Mouse (Mus musculus) erythroblast, embryonic 14.5 days (primary cell): ENCODE measurements around the gene Acp4. TPM values are rescaled to one million over a fixed set of nuclear protein-coding genes. Genes with fewer than 3 reads are reported as not detected.

Source experiments
- H3K27me3 ChIP-seq: 2 replicates; pipeline ENCODE4 v1.6.1; 2012; ENCODE audit warnings: inconsistent platforms; ENCODE audit not compliant: control insufficient read depth
- H3K36me3 ChIP-seq: 2 replicates; pipeline ENCODE4 v1.6.1; 2012; ENCODE audit warnings: mild to moderate bottlenecking, inconsistent platforms; ENCODE audit not compliant: control insufficient read depth
- H3K4me1 ChIP-seq: 2 replicates; pipeline ENCODE4 v1.6.1; 2012; ENCODE audit warnings: inconsistent platforms; ENCODE audit not compliant: control insufficient read depth
- H3K4me3 ChIP-seq: replicated peaks from 2 replicates; pipeline ENCODE3; 2012; ENCODE audit warnings: moderate library complexity, mild to moderate bottlenecking, inconsistent platforms
- H3K9me3 ChIP-seq: 2 replicates; pipeline ENCODE4 v1.6.1; 2012; ENCODE audit warnings: low read length, inconsistent platforms, mixed read lengths; ENCODE audit not compliant: control insufficient read depth
- GATA1 ChIP-seq: IDR thresholded peaks from 2 replicates; pipeline ENCODE4 v1.6.1; 2012; ENCODE audit warnings: low read length, inconsistent platforms, mixed read lengths
- TAL1 ChIP-seq: IDR thresholded peaks from 3 replicates; pipeline ENCODE4 v1.6.1; 2012; ENCODE audit warnings: low read length, inconsistent platforms, mixed read lengths
- polyA plus RNA-seq: library from polyadenylated mRNA; stranded (reverse); fragments of >175 nt; gene quantifications from 2 replicates; pipeline ENCODE4 v1.2.3, GENCODE M21; 2012

Acp4 gene
- polyA plus RNA-seq, 1 experiment, result not detected

DNA sequence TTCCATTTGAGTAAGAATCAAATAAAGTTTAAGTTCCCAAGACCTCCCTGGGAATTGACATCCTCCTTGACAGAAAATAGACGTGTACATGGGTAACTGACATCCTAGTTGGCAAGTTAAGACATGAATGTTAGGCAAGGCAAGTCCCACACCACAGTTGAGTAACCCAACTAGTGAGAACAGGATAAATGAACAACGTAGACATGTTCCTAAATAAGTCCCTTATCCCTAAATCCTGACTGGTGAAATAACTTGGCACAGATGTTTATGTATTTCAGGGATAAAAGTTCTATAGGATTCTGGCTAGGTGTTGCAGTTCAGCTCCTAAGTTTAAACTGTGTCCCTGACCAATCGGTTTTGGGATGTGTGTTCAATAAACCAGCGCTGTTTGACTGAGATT, 33.8 kb upstream of the Acp4 start:
- no peak overlapping the region for H3K4me3 ChIP-seq
- H3K36me3 ChIP-seq, result no peaks in the 10 kb centered on the region
- H3K9me3 ChIP-seq, result no peaks in the 10 kb centered on the region
- no peak for TF ChIP-seq TAL1
- TF ChIP-seq GATA1, result no peak
- H3K27me3 ChIP-seq, result no peaks in the 10 kb centered on the region
- H3K4me1 ChIP-seq, result no peaks in the 10 kb centered on the region

- H3K9me3 ChIP-seq, result no peaks in the 10 kb centered on the region
- H3K4me1 ChIP-seq, result no peaks in the 10 kb centered on the region
- no peaks in the 10 kb centered on the region for H3K27me3 ChIP-seq
- H3K4me3 ChIP-seq, result no peak overlapping the region
- no peaks in the 10 kb centered on the region for H3K36me3 ChIP-seq
- no peak for TF ChIP-seq GATA1
- TF ChIP-seq TAL1, result no peak
Measured at GRCm38 (mm10) chr7:44287760-44288159, 30.6 kb upstream of the Acp4 start.

DNA sequence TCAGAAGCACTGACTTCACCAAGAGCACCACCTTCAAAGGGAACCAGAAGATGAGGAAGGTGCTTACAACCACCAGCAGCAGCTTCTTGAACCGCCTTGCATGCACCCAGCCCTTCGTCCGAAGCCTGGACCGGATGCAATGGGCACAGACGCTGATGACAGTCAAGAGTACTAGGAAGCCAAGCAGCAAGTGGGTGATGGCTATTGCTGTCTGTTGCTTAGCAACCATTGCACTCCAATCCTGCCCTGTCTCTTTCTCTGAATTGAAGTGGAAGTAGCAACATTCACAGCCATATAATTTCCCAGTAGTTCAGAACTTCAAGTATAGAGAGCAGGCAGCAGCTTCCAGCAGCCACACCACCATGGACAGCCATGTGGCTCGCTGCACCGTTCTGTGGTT, 24.4 kb upstream of the Acp4 start:
- TF ChIP-seq GATA1 (no peak), TAL1 (no peak)
- Histone ChIP-seq H3K9me3 (no peaks in the 10 kb centered on the region), H3K27me3 (no peaks in the 10 kb centered on the region; the same call in 1 of the 2 replicates), H3K36me3 (no peaks in the 10 kb centered on the region), H3K4me1 (no peaks in the 10 kb centered on the region), H3K4me3 (no peak overlapping the region)

DNA sequence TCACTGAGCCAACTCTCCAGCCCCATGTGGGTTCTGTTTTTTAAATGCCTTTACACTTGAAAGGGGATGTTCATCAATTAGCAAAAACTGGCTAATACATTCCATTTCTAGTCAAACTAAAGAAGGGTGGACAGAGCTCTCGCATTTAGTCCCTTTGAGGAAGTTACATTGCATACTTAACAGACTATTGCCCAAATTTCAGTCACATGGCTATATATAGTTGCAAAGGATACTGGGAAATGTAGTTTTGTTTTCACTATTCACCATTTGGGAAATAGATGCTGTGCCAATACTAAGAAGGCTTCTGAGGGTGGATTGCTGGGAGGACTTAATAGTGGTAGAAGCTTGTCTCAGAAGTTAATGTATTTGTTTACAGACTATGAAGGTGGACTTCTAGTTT, 23.8 kb upstream of the Acp4 start:
- Histone ChIP-seq H3K9me3 (no peaks in the 10 kb centered on the region), H3K27me3 (no peaks in the 10 kb centered on the region; the same call in 1 of the 2 replicates), H3K4me1 (no peaks in the 10 kb centered on the region), H3K36me3 (no peaks in the 10 kb centered on the region), H3K4me3 (no peak overlapping the region)
- TF ChIP-seq TAL1 (no peak), GATA1 (no peak)

- Histone ChIP-seq H3K27me3 (peaks cover 6% of the 10 kb centered on the region), H3K9me3 (no peaks in the 10 kb centered on the region), H3K36me3 (no peaks in the 10 kb centered on the region), H3K4me3 (no peak overlapping the region), H3K4me1 (no peaks in the 10 kb centered on the region)
- TF ChIP-seq GATA1, result no peak
- TF ChIP-seq TAL1, result no peak
Measured at GRCm38 (mm10) chr7:44277250-44277622, 20.1 kb upstream of the Acp4 start.

GRCm38 (mm10) chr7:44276461-44277249, 19.5 kb upstream of the Acp4 start:
- TF ChIP-seq GATA1 (no peak), TAL1 (no peak)

DNA sequence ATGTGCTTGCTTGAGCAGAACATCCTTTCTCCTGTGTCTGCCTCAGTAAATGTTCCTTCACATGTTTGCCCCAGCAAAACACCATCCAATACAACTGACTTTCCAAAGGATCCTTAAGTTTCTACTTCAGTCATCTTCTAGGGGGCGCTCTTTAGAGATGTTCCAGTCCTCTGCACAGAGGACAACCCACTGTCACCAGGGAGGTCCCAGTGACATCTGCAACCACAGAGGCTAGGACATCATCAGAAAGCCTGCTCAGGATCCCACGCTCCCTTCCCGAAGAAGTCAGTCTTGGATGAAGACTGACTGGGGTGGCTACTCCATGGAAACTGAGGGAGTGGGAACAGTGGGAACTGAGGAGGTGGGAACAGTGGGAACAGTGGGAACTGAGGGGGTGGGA, 18.4 kb upstream of the Acp4 start:
- peaks cover 6% of the 10 kb centered on the region for H3K27me3 ChIP-seq
- H3K4me1 ChIP-seq, result no peaks in the 10 kb centered on the region

More at GRCm38 (mm10) chr7:44276461-44277249, 19.5 kb upstream of the Acp4 start:
- no peaks in the 10 kb centered on the region for H3K9me3 ChIP-seq
- H3K36me3 ChIP-seq, result no peaks in the 10 kb centered on the region
- peaks cover 6% of the 10 kb centered on the region for H3K27me3 ChIP-seq
- H3K4me1 ChIP-seq, result no peaks in the 10 kb centered on the region
- no peak overlapping the region for H3K4me3 ChIP-seq

GRCm38 (mm10) chr7:44274096-44274495, 16.9 kb upstream of the Acp4 start:
- Histone ChIP-seq H3K4me3 (no peak overlapping the region), H3K4me1 (no peaks in the 10 kb centered on the region), H3K9me3 (no peaks in the 10 kb centered on the region), H3K36me3 (no peaks in the 10 kb centered on the region), H3K27me3 (peaks cover 6% of the 10 kb centered on the region)
- no peak for TF ChIP-seq TAL1
- no peak for TF ChIP-seq GATA1

More for the DNA sequence above, 18.4 kb upstream of the Acp4 start:
- no peak overlapping the region for H3K4me3 ChIP-seq
- H3K9me3 ChIP-seq, result no peaks in the 10 kb centered on the region
- H3K36me3 ChIP-seq, result no peaks in the 10 kb centered on the region
- TF ChIP-seq GATA1 (no peak), TAL1 (no peak)

DNA sequence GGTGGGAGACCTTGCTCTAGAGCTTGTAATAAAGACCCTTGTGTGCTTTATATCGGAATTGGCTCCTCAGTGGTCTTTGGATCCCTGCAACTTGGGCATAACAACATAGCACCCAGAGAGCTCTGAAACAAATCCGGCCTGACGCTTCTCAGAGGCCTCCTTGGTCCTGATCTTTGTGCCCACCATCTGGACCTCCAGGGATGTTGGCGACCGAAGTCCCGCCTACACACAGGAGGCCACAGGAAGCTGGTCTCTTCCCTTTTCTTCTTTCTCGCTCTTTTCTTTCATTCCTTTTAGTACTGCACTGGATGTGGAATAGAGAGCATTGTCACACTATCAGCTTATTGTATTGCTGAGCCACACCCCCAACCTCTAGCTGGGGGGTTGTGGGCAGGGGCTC, 16.3 kb upstream of the Acp4 start:
- Histone ChIP-seq H3K9me3 (no peaks in the 10 kb centered on the region), H3K36me3 (no peaks in the 10 kb centered on the region), H3K4me3 (no peak overlapping the region), H3K4me1 (no peaks in the 10 kb centered on the region), H3K27me3 (peaks cover 6% of the 10 kb centered on the region)
- TF ChIP-seq GATA1 (no peak), TAL1 (no peak)

- H3K4me3 ChIP-seq, result no peak overlapping the region
- H3K27me3 ChIP-seq, result peaks cover 6% of the 10 kb centered on the region
- H3K36me3 ChIP-seq, result no peaks in the 10 kb centered on the region
- no peak for TF ChIP-seq TAL1
- TF ChIP-seq GATA1, result no peak
- H3K4me1 ChIP-seq, result no peaks in the 10 kb centered on the region
- no peaks in the 10 kb centered on the region for H3K9me3 ChIP-seq
Measured at GRCm38 (mm10) chr7:44272546-44272945, 15.4 kb upstream of the Acp4 start.
